Mouse (Mus musculus) liver, embryonic 13.5 days (tissue): Measurements from ENCODE around the gene Gm37419. TPM values are rescaled to one million over a fixed set of nuclear protein-coding genes. Genes with fewer than 3 reads are reported as not detected.

ENCODE experiments used
- ATAC-seq: fragments of 200-750 bp; cut with Nextera tagmentation; 2 replicates; pipeline ENCODE4 v1.8.0; 2017; ENCODE audit warnings: low read depth, mild to moderate bottlenecking, moderate number of reproducible peaks, moderate library complexity
- DNase-seq: peaks from one replicate; pipeline ENCODE4 v3.0.0; 2022
- H3K27ac ChIP-seq: fragments of 300-500 bp; sonication (generic); 2 replicates; pipeline ENCODE4 v1.5.1; 2015; ENCODE audit warnings: moderate library complexity, mild to moderate bottlenecking, inconsistent platforms
- H3K27me3 ChIP-seq: fragments of 300-500 bp; sonication (generic); 2 replicates; pipeline ENCODE4 v1.6.1; 2015; ENCODE audit warnings: mild to moderate bottlenecking, inconsistent platforms
- H3K36me3 ChIP-seq: fragments of 300-500 bp; sonication (generic); 2 replicates; pipeline ENCODE4 v1.6.1; 2015; ENCODE audit warnings: mild to moderate bottlenecking, inconsistent platforms
- H3K4me1 ChIP-seq: fragments of 300-500 bp; sonication (generic); replicated peaks from 2 replicates; pipeline ENCODE4 v1.6.1; 2015; ENCODE audit warnings: inconsistent platforms
- H3K4me2 ChIP-seq: fragments of 300-500 bp; sonication (generic); 2 replicates; pipeline ENCODE4 v1.6.1; 2015; ENCODE audit warnings: inconsistent platforms, mild to moderate bottlenecking, moderate library complexity
- H3K4me3 ChIP-seq: fragments of 300-500 bp; sonication (generic); replicated peaks from 2 replicates; pipeline ENCODE4 v1.5.1; 2015; ENCODE audit warnings: mild to moderate bottlenecking, inconsistent platforms
- H3K9ac ChIP-seq: fragments of 300-500 bp; sonication (generic); 2 replicates; pipeline ENCODE4 v1.6.1; 2015; ENCODE audit warnings: mild to moderate bottlenecking, inconsistent platforms
- H3K9me3 ChIP-seq: fragments of 300-500 bp; sonication (generic); replicated peaks from 2 replicates; pipeline ENCODE4 v1.6.1; 2016; ENCODE audit warnings: inconsistent platforms
- WGBS: fragments of 180-500 bp; shearing (Covaris S2); methylation state at CpG from one replicate; pipeline ENCODE4 v1.1.7; 2015; ENCODE audit not compliant: insufficient replicate concordance; 5-methylcytosine and 5-hydroxymethylcytosine counted together
- polyA plus RNA-seq: library from polyadenylated mRNA; unstranded; fragments of >200 nt; fragmentation: Nextera tagmentation; extraction: Ambion mirVana; gene quantifications from 2 replicates; pipeline ENCODE4 v1.2.1, GENCODE M21; 2015

Gene Gm37419
- polyA plus RNA-seq, 1 experiment from 2014 or later: not detected

DNA sequence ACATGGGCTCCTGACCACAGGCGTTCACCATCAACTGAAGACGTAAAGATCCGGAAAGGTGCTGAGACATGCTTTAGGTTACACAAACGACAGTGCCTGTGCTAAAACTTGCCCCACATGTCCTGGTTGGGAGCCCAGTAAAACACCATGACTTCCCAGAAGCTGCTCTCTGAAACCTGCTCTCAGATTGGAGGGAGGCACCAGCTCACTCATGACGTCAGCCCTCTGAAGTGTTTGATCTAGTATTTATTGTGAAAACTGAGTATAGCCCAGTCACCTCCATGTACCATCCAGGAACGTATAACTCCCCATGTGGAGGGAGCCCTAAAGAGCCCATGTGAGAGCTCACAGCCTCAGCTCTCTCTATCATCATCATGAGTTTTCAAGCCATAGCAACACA lies 9.6 kb downstream of the Gm37419 start:
- 0 out of 2 replicates have a peak, but pooled peaks cover 8% of the 10 kb centered on the region for H3K27me3 ChIP-seq
- H3K9ac ChIP-seq: no peak overlapping the region
- WGBS: 75% methylated on average over 6 of the region's 6 CpGs
- H3K4me1 ChIP-seq: no peaks in the 10 kb centered on the region; the same call in 1 of the 2 replicates
- no peaks in the 10 kb centered on the region for H3K9me3 ChIP-seq
- H3K4me2 ChIP-seq: no peak overlapping the region
- ATAC-seq: no peak
- DNase-seq: no peak
- no peaks in the 10 kb centered on the region for H3K36me3 ChIP-seq
- H3K4me3 ChIP-seq: no peak overlapping the region
- no peak overlapping the region for H3K27ac ChIP-seq

GRCm38 (mm10) chr16:24005928-24006327 lies 17.6 kb downstream of the Gm37419 start:
- WGBS: 69% methylated on average over 8 of the region's 8 CpGs
- ATAC-seq (no peak), DNase-seq (no peak)
- H3K4me3 ChIP-seq: no peak overlapping the region
- no peaks in the 10 kb centered on the region for H3K36me3 ChIP-seq
- H3K4me2 ChIP-seq: no peak overlapping the region
- H3K27ac ChIP-seq: no peak overlapping the region
- no peaks in the 10 kb centered on the region for H3K4me1 ChIP-seq
- no peaks in the 10 kb centered on the region for H3K9me3 ChIP-seq
- no peaks in the 10 kb centered on the region for H3K27me3 ChIP-seq
- H3K9ac ChIP-seq: no peak overlapping the region

DNA sequence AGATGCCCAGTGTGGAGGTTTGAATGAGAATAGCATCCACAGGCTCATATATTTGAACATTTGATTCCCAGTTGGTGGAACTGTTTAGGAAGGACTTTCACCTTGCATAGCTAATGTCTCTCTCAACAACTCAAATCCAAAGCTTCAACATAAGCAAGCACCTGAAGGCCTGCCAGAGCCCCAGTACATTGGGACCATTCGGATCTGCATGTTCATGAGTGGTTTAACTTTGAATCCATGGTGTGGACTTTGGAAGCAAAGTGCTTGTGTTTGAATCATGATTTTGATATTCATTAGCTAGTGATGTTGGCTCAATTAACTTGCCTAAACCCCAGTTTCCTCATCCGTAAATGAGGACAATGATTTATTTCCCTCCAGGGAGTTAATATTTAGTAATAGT lies 21.6 kb downstream of the Gm37419 start:
- H3K9ac ChIP-seq: no peak overlapping the region
- H3K4me2 ChIP-seq: no peak overlapping the region
- no peaks in the 10 kb centered on the region for H3K27me3 ChIP-seq
- ATAC-seq (no peak), DNase-seq (no peak)
- peaks cover 4% of the 10 kb centered on the region; the same call in 1 of the 2 replicates for H3K4me1 ChIP-seq
- H3K27ac ChIP-seq: no peak overlapping the region
- H3K9me3 ChIP-seq: no peaks in the 10 kb centered on the region
- 81% methylated on average over 2 of the region's 2 CpGs for WGBS
- H3K4me3 ChIP-seq: no peak overlapping the region
- H3K36me3 ChIP-seq: no peaks in the 10 kb centered on the region

- Histone ChIP-seq H3K4me2 (no peak overlapping the region), H3K27me3 (no peaks in the 10 kb centered on the region), H3K4me1 (peaks cover 4% of the 10 kb centered on the region; the same call in 1 of the 2 replicates), H3K27ac (no peak overlapping the region), H3K9me3 (no peaks in the 10 kb centered on the region), H3K9ac (no peak overlapping the region), H3K36me3 (no peaks in the 10 kb centered on the region), H3K4me3 (no peak overlapping the region)
- no peak for ATAC-seq
- WGBS: 61% methylated on average over 3 of the region's 3 CpGs
- no peak for DNase-seq
Measured at GRCm38 (mm10) chr16:24011306-24011705, 23.0 kb downstream of the Gm37419 start.

GRCm38 (mm10) chr16:24012066-24012465 lies 23.8 kb downstream of the Gm37419 start:
- WGBS: 33% methylated on average over 3 of the region's 3 CpGs
- H3K4me2 ChIP-seq: no peak overlapping the region
- H3K27me3 ChIP-seq: no peaks in the 10 kb centered on the region
- peaks cover 4% of the 10 kb centered on the region; the same call in 1 of the 2 replicates for H3K4me1 ChIP-seq
- H3K9me3 ChIP-seq: no peaks in the 10 kb centered on the region
- H3K9ac ChIP-seq: no peak overlapping the region
- no peaks in the 10 kb centered on the region for H3K36me3 ChIP-seq
- H3K4me3 ChIP-seq: no peak overlapping the region
- no peak for ATAC-seq
- H3K27ac ChIP-seq: no peak overlapping the region
- no peak for DNase-seq

- ATAC-seq (no peak), DNase-seq (no peak)
- H3K9me3 ChIP-seq: no peaks in the 10 kb centered on the region
- peaks cover 4% of the 10 kb centered on the region; the same call in 1 of the 2 replicates for H3K4me1 ChIP-seq
- no peak overlapping the region for H3K9ac ChIP-seq
- H3K36me3 ChIP-seq: no peaks in the 10 kb centered on the region
- 43% methylated on average over 3 of the region's 3 CpGs for WGBS
- H3K4me2 ChIP-seq: no peak overlapping the region
- no peak overlapping the region for H3K27ac ChIP-seq
- no peak overlapping the region for H3K4me3 ChIP-seq
- no peaks in the 10 kb centered on the region for H3K27me3 ChIP-seq
Measured at GRCm38 (mm10) chr16:24014378-24014777, 26.1 kb downstream of the Gm37419 start.

- no peak for DNase-seq
- 25% methylated on average over 6 of the region's 6 CpGs for WGBS
- no peak for ATAC-seq
- H3K27me3 ChIP-seq: no peaks in the 10 kb centered on the region
- no peak overlapping the region for H3K9ac ChIP-seq
- H3K36me3 ChIP-seq: no peaks in the 10 kb centered on the region
- H3K4me2 ChIP-seq: no peak overlapping the region
- no peak overlapping the region for H3K4me3 ChIP-seq
- no peaks in the 10 kb centered on the region for H3K9me3 ChIP-seq
- H3K4me1 ChIP-seq: peaks cover 4% of the 10 kb centered on the region; the same call in 1 of the 2 replicates
- no peak overlapping the region for H3K27ac ChIP-seq
Measured at GRCm38 (mm10) chr16:24016273-24016672, 28.0 kb downstream of the Gm37419 start.

- H3K4me2 ChIP-seq: no peak overlapping the region
- peaks cover 4% of the 10 kb centered on the region; the same call in 1 of the 2 replicates for H3K4me1 ChIP-seq
- 37% methylated on average over 5 of the region's 5 CpGs for WGBS
- DNase-seq (no peak), ATAC-seq (no peak)
- no peak overlapping the region for H3K4me3 ChIP-seq
- no peak overlapping the region for H3K9ac ChIP-seq
- no peaks in the 10 kb centered on the region for H3K9me3 ChIP-seq
- no peak overlapping the region for H3K27ac ChIP-seq
- no peaks in the 10 kb centered on the region for H3K36me3 ChIP-seq
- H3K27me3 ChIP-seq: no peaks in the 10 kb centered on the region
Measured at GRCm38 (mm10) chr16:24016742-24017141, 28.5 kb downstream of the Gm37419 start.

DNA sequence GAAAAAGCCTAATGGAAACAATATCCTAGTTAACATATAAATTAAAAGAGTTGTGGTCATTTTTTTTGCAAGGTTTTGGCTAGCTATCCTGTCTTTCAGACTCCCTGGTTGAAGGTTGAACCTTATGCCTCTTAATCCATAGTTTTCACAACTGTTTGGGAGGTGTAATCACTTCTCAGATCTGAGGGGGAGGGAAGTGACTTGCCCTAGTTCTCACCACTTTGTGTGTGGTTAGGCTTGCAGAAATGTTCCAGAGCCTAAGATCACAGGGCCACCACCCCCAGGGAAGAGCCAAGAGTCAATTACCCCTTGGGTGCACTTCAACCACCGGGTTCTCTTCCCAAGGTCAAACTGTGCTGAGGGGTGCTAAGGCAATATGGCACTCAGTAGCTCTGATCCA lies 33.4 kb downstream of the Gm37419 start:
- Histone ChIP-seq H3K4me1 (0 out of 2 replicates have a peak, but pooled peaks cover 3% of the 10 kb centered on the region), H3K4me2 (no peak overlapping the region), H3K36me3 (no peaks in the 10 kb centered on the region), H3K27ac (no peak overlapping the region), H3K9me3 (no peaks in the 10 kb centered on the region), H3K4me3 (no peak overlapping the region), H3K27me3 (no peaks in the 10 kb centered on the region), H3K9ac (no peak overlapping the region)
- ATAC-seq (no peak), DNase-seq (no peak)
- 26% methylated on average over 1 of the region's 1 CpGs for WGBS

GRCm38 (mm10) chr16:24022605-24023004 lies 34.3 kb downstream of the Gm37419 start:
- Histone ChIP-seq H3K9ac (no peak overlapping the region), H3K9me3 (no peaks in the 10 kb centered on the region), H3K4me2 (no peak overlapping the region), H3K4me3 (no peak overlapping the region), H3K27ac (no peak overlapping the region), H3K36me3 (no peaks in the 10 kb centered on the region), H3K27me3 (no peaks in the 10 kb centered on the region), H3K4me1 (0 out of 2 replicates have a peak, but pooled peaks cover 3% of the 10 kb centered on the region)
- ATAC-seq: no peak
- DNase-seq: no peak
- 62% methylated on average over 4 of the region's 4 CpGs for WGBS

DNA sequence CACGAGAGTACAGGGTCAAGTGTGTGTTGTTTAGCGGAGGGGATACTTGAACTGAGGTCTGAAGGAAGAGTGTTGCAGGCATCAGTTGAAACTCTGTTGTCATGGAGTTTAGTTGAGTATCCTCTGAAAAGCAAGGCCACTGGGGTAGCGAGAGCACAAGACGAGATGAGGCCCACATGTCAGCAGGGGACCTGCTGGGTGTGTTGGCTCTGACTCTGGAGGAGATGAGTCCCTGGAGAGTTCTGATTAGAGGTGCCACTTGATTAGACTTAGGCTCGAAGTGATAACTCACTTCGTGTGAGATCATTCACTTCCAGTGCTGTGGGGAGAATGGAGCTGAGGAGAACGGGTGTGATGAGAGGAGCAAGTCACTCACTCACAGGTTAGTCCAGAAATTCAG lies 37.2 kb downstream of the Gm37419 start:
- ATAC-seq: peak; percentile 85
- H3K4me2 ChIP-seq: no peak overlapping the region

DNA sequence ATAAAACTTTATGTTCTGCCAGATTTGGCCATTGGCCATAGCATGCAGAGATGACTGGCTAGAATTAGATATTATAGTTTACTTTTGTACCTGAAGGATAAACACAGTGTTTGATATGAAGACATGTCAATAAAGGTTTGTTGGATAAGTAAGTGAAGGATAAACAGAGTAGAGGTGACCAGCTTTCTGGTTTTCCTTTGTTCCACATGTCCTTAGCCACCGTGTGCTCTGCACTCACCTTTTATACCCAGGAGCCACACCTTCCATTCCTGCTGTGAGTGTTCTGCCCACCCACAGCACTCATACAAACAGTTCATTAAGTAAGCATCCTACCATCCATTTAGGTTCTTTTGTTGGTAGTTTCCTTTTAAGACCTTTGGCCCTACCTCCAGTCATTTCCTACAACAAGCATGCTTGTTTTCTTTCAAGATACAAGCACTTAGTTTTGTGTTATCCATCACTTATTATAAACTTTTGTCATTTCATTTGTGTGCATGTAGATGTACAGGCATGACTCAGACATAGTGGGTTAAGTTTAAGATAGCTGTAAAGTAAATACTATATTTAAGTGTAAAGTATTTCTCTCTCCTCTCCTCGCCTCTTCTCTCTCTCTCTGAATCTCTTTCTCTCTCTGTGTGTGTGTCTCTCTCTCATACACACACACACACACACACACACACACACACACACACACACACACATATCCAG lies 41.8 kb downstream of the Gm37419 start:
- Histone ChIP-seq H3K27ac (no peak overlapping the region), H3K9ac (no peak overlapping the region), H3K4me3 (no peak overlapping the region), H3K4me1 (0 out of 2 replicates have a peak, but pooled peaks cover 4% of the 10 kb centered on the region), H3K4me2 (no peak overlapping the region), H3K36me3 (no peaks in the 10 kb centered on the region), H3K27me3 (no peaks in the 10 kb centered on the region), H3K9me3 (no peaks in the 10 kb centered on the region)
- DNase-seq: no peak
- no peak for ATAC-seq
- 68% methylated on average over 2 of the region's 2 CpGs for WGBS

More for the DNA sequence above, 37.2 kb downstream of the Gm37419 start:
- WGBS: 34% methylated on average over 7 of the region's 7 CpGs
- no peak overlapping the region for H3K9ac ChIP-seq
- H3K4me1 ChIP-seq: 0 out of 2 replicates have a peak, but pooled peaks cover 3% of the 10 kb centered on the region
- H3K36me3 ChIP-seq: no peaks in the 10 kb centered on the region
- no peaks in the 10 kb centered on the region for H3K27me3 ChIP-seq
- no peaks in the 10 kb centered on the region for H3K9me3 ChIP-seq
- H3K4me3 ChIP-seq: no peak overlapping the region
- no peak for DNase-seq
- H3K27ac ChIP-seq: no peak overlapping the region
